Mouse (Mus musculus) right cerebral cortex, adult 18-20 months (tissue): ENCODE measurements around the gene Cilp2.

Experiments used
- DNase-seq: peaks from one replicate; pipeline ENCODE4 v3.0.0; 2022; ENCODE audit warnings: mixed read lengths

Gene Cilp2

GRCm38 (mm10) chr8:69870003-69870765, 17.3 kb downstream of the Cilp2 start:
- DNase-seq: peak; percentile 48

GRCm38 (mm10) chr8:69867696-69868326, 19.7 kb downstream of the Cilp2 start:
- no peak for DNase-seq

GRCm38 (mm10) chr8:69864180-69864579, 23.3 kb downstream of the Cilp2 start:
- DNase-seq: no peak

GRCm38 (mm10) chr8:69863387-69864020, 24.0 kb downstream of the Cilp2 start:
- peak; percentile 43 for DNase-seq

DNA sequence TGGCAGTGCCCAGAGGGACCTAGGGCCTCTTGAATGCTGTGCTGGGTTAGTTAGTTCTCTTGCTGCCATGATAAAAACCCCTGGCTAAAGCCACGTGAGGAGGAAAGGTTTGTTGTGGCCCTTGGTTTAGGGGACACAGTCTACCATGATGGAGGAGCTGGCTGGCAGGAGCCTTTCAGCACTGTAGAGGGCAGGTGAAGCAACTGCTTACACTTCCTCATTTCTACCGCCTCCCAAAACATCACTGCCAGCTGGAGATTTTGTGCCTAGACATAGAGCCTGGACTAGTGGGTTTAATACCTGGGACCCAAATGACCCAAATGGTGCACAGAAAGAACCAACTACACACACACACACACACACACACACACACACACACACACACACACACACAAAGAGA, 26.2 kb downstream of the Cilp2 start:
- no peak for DNase-seq

- DNase-seq: no peak
These were observed 26.7 kb downstream of the Cilp2 start for GRCm38 (mm10) chr8:69860807-69861206.

- DNase-seq: no peak
These were observed 33.6 kb downstream of the Cilp2 start for GRCm38 (mm10) chr8:69853869-69854268.

GRCm38 (mm10) chr8:69850926-69851506, 36.5 kb downstream of the Cilp2 start:
- DNase-seq: no peak

GRCm38 (mm10) chr8:69849899-69850298, 37.6 kb downstream of the Cilp2 start:
- DNase-seq: no peak

- DNase-seq: no peak
These were observed 38.5 kb downstream of the Cilp2 start for GRCm38 (mm10) chr8:69848951-69849350.

DNA sequence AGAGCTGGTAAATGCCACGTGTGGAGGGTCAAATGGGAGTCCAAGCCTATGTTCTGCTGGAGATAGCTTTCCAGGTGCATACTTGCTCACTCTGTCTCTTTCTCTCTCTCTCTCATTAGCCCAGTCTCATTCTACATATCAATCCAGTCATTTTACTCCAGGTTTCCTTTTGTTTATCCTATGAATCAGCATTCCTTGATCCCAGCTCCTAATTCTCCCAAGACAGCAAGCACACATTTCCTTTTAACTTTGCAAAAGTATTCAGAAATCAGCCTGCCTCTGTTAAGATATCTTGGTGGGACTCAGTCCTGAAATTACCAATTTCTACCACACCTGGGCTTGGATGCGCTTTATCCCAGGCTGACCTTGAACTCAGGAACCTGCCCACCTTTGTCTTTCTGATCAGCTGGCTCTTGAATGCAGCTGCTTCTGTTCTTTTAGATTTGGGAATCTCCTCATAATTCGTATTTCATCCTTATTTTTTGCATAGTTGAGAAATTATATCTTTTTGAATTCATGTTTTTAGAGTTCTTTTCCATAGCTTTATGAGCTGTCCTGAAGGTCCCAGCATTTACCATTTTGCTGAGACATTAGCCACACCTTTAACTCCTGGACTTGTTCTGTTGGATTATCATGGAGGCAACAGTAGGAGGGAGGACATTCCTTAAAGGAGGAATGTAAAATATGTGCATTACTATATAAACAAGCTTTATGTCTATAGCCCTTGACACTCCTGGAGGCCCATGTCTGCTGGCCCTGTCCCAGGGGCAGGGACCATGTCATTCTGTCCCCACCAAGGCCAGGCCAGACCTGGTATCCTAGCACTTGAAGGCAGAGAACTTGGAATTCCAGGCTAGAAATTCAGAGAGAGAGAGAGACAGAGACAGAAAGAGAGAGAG, 40.1 kb downstream of the Cilp2 start:
- DNase-seq: no peak

GRCm38 (mm10) chr8:69837057-69837682, 50.3 kb downstream of the Cilp2 start:
- DNase-seq: no peak

GRCm38 (mm10) chr8:69832298-69832853, 55.1 kb downstream of the Cilp2 start, which contains the start of gene Pbx4:
Pbx4 (plus strand) TSS chr8:69832491.
- DNase-seq: peak; percentile 97
